Mouse (Mus musculus) heart, embryonic 14.5 days (tissue): ENCODE data around the gene Tns1. TPM values are rescaled to one million over a fixed set of nuclear protein-coding genes. Genes with fewer than 3 reads are reported as not detected.

Experiments
- ATAC-seq: fragments of 200-750 bp; cut with Nextera tagmentation; 2 replicates; pipeline ENCODE4 v1.8.0; 2017; ENCODE audit warnings: low read depth, moderate TSS enrichment; ENCODE audit not compliant: insufficient number of reproducible peaks, insufficient read depth, low FRiP score
- H3K27ac ChIP-seq, 2 experiments: fragments of 200-500 bp in 1 of 2; fragments of 300-500 bp in 1 of 2; sonication (generic) in 1 of 2; replicated peaks in 1 of 2; 2 replicates each; pipeline ENCODE4 v1.5.1; 2012 to 2014; ENCODE audit warnings: low read depth in 2 of 2, low read length in 2 of 2, control low read depth in 1 of 2, mild to moderate bottlenecking in 1 of 2, mixed read lengths in 1 of 2; ENCODE audit not compliant: control insufficient read depth in 1 of 2, insufficient read depth in 1 of 2
- H3K27me3 ChIP-seq: fragments of 300-500 bp; sonication (generic); 2 replicates; pipeline ENCODE4 v1.6.1; 2014; ENCODE audit warnings: mild to moderate bottlenecking, low read length, control low read depth; ENCODE audit not compliant: control insufficient read depth, insufficient read depth
- H3K36me3 ChIP-seq: fragments of 300-500 bp; sonication (generic); 2 replicates; pipeline ENCODE4 v1.6.1; 2014; ENCODE audit warnings: mild to moderate bottlenecking, control low read depth, low read length, mixed read lengths; ENCODE audit not compliant: control insufficient read depth, insufficient read depth
- H3K4me1 ChIP-seq, 2 experiments: fragments of 200-500 bp in 1 of 2; fragments of 300-500 bp in 1 of 2; sonication (generic) in 1 of 2; 2 replicates each; pipeline ENCODE4 v1.6.1; 2012 to 2014; ENCODE audit warnings: low read length in 2 of 2, control low read depth in 1 of 2, mixed read lengths in 1 of 2; ENCODE audit not compliant: control insufficient read depth in 2 of 2, insufficient read depth in 2 of 2
- H3K4me2 ChIP-seq: fragments of 300-500 bp; sonication (generic); 2 replicates; pipeline ENCODE4 v1.6.1; 2014; ENCODE audit warnings: mild to moderate bottlenecking, low read length
- H3K4me3 ChIP-seq, 2 experiments: fragments of 200-500 bp in 1 of 2; fragments of 300-500 bp in 1 of 2; sonication (generic) in 1 of 2; 2 replicates each; pipeline ENCODE4 v1.5.1; 2012 to 2014; ENCODE audit warnings: low read length in 2 of 2, mild to moderate bottlenecking in 2 of 2, control low read depth in 1 of 2, low read depth in 1 of 2, moderate library complexity in 1 of 2; ENCODE audit not compliant: control insufficient read depth in 1 of 2, insufficient read depth in 1 of 2
- H3K9ac ChIP-seq: fragments of 300-500 bp; sonication (generic); 2 replicates; pipeline ENCODE4 v1.6.1; 2014; ENCODE audit warnings: mild to moderate bottlenecking, low read length
- H3K9me3 ChIP-seq: fragments of 300-500 bp; sonication (generic); 2 replicates; pipeline ENCODE4 v1.6.1; 2016; ENCODE audit warnings: low read length, control low read depth; ENCODE audit not compliant: control insufficient read depth
- WGBS: fragments of 180-500 bp; shearing (Covaris S2); extraction: QIAGEN DNeasy Blood & Tissue Kit; methylation state at CpG from one replicate; pipeline ENCODE4 v1.1.7; 2014; 5-methylcytosine and 5-hydroxymethylcytosine counted together
- polyA plus RNA-seq: library from polyadenylated mRNA; unstranded; fragments of >200 nt; fragmentation: Nextera tagmentation; extraction: Ambion mirVana; gene quantifications from 2 replicates; pipeline ENCODE4 v1.2.1, GENCODE M21; 2014

Tns1 gene
- polyA plus RNA-seq, 1 experiment from 2014 or later = 125 TPM

- WGBS = 66% methylated on average over 2 of the region's 2 CpGs
- H3K27ac ChIP-seq = peak overlapping the region; percentile 94 to 95
- peaks cover 83 to 94% of the 10 kb centered on the region in 2 experiments for H3K4me1 ChIP-seq
- H3K27me3 ChIP-seq = no peaks in the 10 kb centered on the region
- peak overlapping the region; percentile 47 for H3K9ac ChIP-seq
- H3K36me3 ChIP-seq = peaks cover 30% of the 10 kb centered on the region
- H3K4me3 ChIP-seq = peak overlapping the region in 1 of 2 experiments; percentile 1; a peak in 1 of 4 replicates
- peak overlapping the region; percentile 48 for H3K4me2 ChIP-seq
- no peaks in the 10 kb centered on the region for H3K9me3 ChIP-seq
- ATAC-seq = no peak
Measured at GRCm38 (mm10) chr1:74000810-74001448, 123.3 kb downstream of the Tns1 start.

- Histone ChIP-seq H3K27ac (peak overlapping the region; percentile 94 to 95), H3K4me3 (no peak overlapping the region; a peak in 1 of 4 replicates), H3K4me1 (peaks cover 87 to 95% of the 10 kb centered on the region in 2 experiments), H3K27me3 (no peaks in the 10 kb centered on the region), H3K9me3 (no peaks in the 10 kb centered on the region), H3K4me2 (peak overlapping the region; percentile 48), H3K9ac (peak overlapping the region; percentile 59), H3K36me3 (peaks cover 37% of the 10 kb centered on the region)
- 0% methylated on average over 5 of the region's 5 CpGs for WGBS
- ATAC-seq = peak; percentile 37
Measured at GRCm38 (mm10) chr1:74000191-74000651, 124.0 kb downstream of the Tns1 start.

GRCm38 (mm10) chr1:73999533-73999932, 124.7 kb downstream of the Tns1 start:
- H3K27ac ChIP-seq = peak overlapping the region; percentile 94 to 95
- H3K9me3 ChIP-seq = no peaks in the 10 kb centered on the region
- peaks cover 87 to 95% of the 10 kb centered on the region in 2 experiments for H3K4me1 ChIP-seq
- peak overlapping the region; percentile 48 for H3K4me2 ChIP-seq
- 62% methylated on average over 5 of the region's 5 CpGs for WGBS
- H3K9ac ChIP-seq = peak overlapping the region; percentile 59; the same call in 1 of the 2 replicates
- H3K4me3 ChIP-seq = no peak overlapping the region; a peak in 1 of 4 replicates
- no peak for ATAC-seq
- H3K36me3 ChIP-seq = peaks cover 43% of the 10 kb centered on the region
- H3K27me3 ChIP-seq = no peaks in the 10 kb centered on the region

- no peak overlapping the region for H3K4me3 ChIP-seq
- peak; percentile 23 for ATAC-seq
- peaks cover 48% of the 10 kb centered on the region for H3K36me3 ChIP-seq
- peaks cover 87 to 95% of the 10 kb centered on the region in 2 experiments for H3K4me1 ChIP-seq
- H3K27ac ChIP-seq = peak overlapping the region; percentile 94 to 95
- 20% methylated on average over 5 of the region's 5 CpGs for WGBS
- H3K9me3 ChIP-seq = no peaks in the 10 kb centered on the region
- peak overlapping the region; percentile 43 for H3K4me2 ChIP-seq
- no peaks in the 10 kb centered on the region for H3K27me3 ChIP-seq
- H3K9ac ChIP-seq = peak overlapping the region; percentile 59
Measured at GRCm38 (mm10) chr1:73998925-73999375, 125.3 kb downstream of the Tns1 start.

- WGBS = 18% methylated on average over 9 of the region's 9 CpGs
- Histone ChIP-seq H3K4me1 (peaks cover 81 to 92% of the 10 kb centered on the region in 2 experiments), H3K9me3 (no peaks in the 10 kb centered on the region), H3K9ac (peak overlapping the region; percentile 59), H3K27me3 (no peaks in the 10 kb centered on the region), H3K27ac (peak overlapping the region; percentile 94 to 95), H3K4me3 (no peak overlapping the region), H3K4me2 (peak overlapping the region; percentile 43), H3K36me3 (peaks cover 54% of the 10 kb centered on the region)
- ATAC-seq = peak; percentile 58
Measured at GRCm38 (mm10) chr1:73998131-73998865, 126.0 kb downstream of the Tns1 start.

- H3K27me3 ChIP-seq = no peaks in the 10 kb centered on the region
- no peak overlapping the region for H3K4me3 ChIP-seq
- 76% methylated on average over 6 of the region's 6 CpGs for WGBS
- H3K9ac ChIP-seq = peak overlapping the region; percentile 59; the same call in 1 of the 2 replicates
- peak overlapping the region; percentile 50 to 94 for H3K27ac ChIP-seq
- H3K9me3 ChIP-seq = no peaks in the 10 kb centered on the region
- peaks cover 56% of the 10 kb centered on the region for H3K36me3 ChIP-seq
- H3K4me1 ChIP-seq = peaks cover 73 to 83% of the 10 kb centered on the region in 2 experiments
- no peak for ATAC-seq
- H3K4me2 ChIP-seq = no peak overlapping the region
Measured at GRCm38 (mm10) chr1:73997341-73997740, 126.9 kb downstream of the Tns1 start.

- Histone ChIP-seq H3K9ac (no peak overlapping the region), H3K27ac (no peak overlapping the region), H3K4me1 (peaks cover 66 to 76% of the 10 kb centered on the region in 2 experiments), H3K36me3 (peaks cover 57% of the 10 kb centered on the region), H3K27me3 (no peaks in the 10 kb centered on the region), H3K4me3 (no peak overlapping the region), H3K4me2 (no peak overlapping the region), H3K9me3 (no peaks in the 10 kb centered on the region)
- WGBS = 86% methylated on average over 3 of the region's 3 CpGs
- no peak for ATAC-seq
Measured at GRCm38 (mm10) chr1:73996650-73997049, 127.6 kb downstream of the Tns1 start.
